Comparison of ENCODE assay signal across 28 mouse cellular contexts in the genomic region with DNA sequence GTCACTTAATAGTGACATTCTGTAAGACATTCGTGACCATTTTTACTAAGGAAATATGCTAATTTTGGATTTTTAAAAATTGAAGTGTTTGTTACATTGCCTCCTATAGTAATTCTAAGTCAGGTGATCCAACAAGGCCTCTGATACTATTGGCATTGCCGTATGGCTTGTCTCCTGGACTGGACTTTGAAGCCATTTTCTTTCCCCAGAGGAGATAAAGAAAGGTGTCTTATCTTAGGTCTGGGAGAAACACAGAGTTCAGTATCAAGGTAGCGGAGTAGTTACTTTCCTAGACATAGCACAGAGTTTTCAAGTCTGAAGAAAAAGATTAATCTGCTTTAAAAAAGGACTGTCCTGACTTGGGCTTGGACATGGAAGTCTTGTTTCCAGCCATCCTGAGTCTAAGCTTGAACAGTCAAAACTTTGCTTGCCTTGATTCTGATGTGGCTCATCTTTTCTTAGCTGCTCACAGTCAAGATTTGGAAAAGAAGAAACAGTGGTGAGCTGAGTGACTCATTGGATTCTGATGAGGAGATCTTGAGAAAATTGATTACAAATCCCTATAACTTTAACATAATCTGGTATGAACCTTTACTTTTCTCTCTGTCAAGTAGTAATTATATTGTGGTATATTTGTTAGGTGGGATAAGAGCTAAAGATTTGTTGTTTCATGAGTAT. TPM values are rescaled to one million over a fixed set of nuclear protein-coding genes. Genes with fewer than 3 reads are reported as not detected.
"Had no signal": no experiment of that assay in that cellular context is flagged by ENCODE, and none has a peak within 500 bp of the region (broad histone marks: within the 10 kb centered on the region; RNA-seq: fewer than 3 reads in every experiment).

No protein-coding gene starts in this region.

- H3K27ac ChIP-seq: gastrocnemius, adult 2 months; heart, embryonic 10.5 days; hindbrain, embryonic 10.5 days; hindbrain, embryonic 12.5 days; hindbrain, embryonic 14.5 days; layer of hippocampus, adult 2 months; left cerebral cortex, adult 2 months; limb, embryonic 10.5 days; limb, embryonic 12.5 days; liver, embryonic 13.5 days; liver, embryonic 15.5 days had no signal

- DNase-seq: gastrocnemius, adult 2 months; gastrocnemius, postnatal 10 days; gastrocnemius, postnatal 25 days; heart, adult 18-20 months; heart, postnatal 10 days; heart, postnatal 4 days; kidney, adult 18-20 months; kidney, adult 8-10 months; kidney, postnatal 10 days; kidney, postnatal 25 days; kidney, postnatal 4 days; liver; liver, embryonic 13.5 days; liver, postnatal 0 days had no signal

- H3K9me3 ChIP-seq: heart, embryonic 10.5 days; heart, embryonic 12.5 days; hindbrain, embryonic 10.5 days; hindbrain, embryonic 12.5 days; limb, embryonic 10.5 days; limb, embryonic 12.5 days; liver, embryonic 13.5 days; liver, embryonic 15.5 days had no signal

- H3K9ac ChIP-seq: heart, embryonic 12.5 days; hindbrain, embryonic 12.5 days; hindbrain, embryonic 14.5 days; limb, embryonic 12.5 days; liver, embryonic 13.5 days; liver, embryonic 15.5 days; liver, postnatal 0 days had no signal

- ATAC-seq: hindbrain, embryonic 16.5 days; inflammation-experienced regulatory T-cells, adult 6 months; liver, postnatal 0 days had no signal

- H3K4me3 ChIP-seq: gastrocnemius, adult 2 months; heart, embryonic 10.5 days; heart, embryonic 12.5 days; hindbrain, embryonic 10.5 days; hindbrain, embryonic 12.5 days; layer of hippocampus, adult 2 months; left cerebral cortex, adult 2 months; limb, embryonic 10.5 days; limb, embryonic 12.5 days; liver, embryonic 13.5 days; liver, embryonic 15.5 days had no signal

- H3K27me3 ChIP-seq: heart, embryonic 12.5 days; hindbrain, embryonic 12.5 days; limb, embryonic 12.5 days; liver, embryonic 13.5 days; liver, embryonic 15.5 days had no signal

- H3K4me2 ChIP-seq: heart, embryonic 12.5 days; hindbrain, embryonic 12.5 days; hindbrain, embryonic 14.5 days; limb, embryonic 12.5 days; liver, embryonic 13.5 days; liver, embryonic 15.5 days had no signal

- H3K36me3 ChIP-seq: heart, embryonic 10.5 days; heart, embryonic 12.5 days; hindbrain, embryonic 10.5 days; hindbrain, embryonic 12.5 days; limb, embryonic 10.5 days; limb, embryonic 12.5 days; liver, embryonic 13.5 days; liver, embryonic 15.5 days had no signal

- H3K4me1 ChIP-seq: heart, embryonic 10.5 days; heart, embryonic 12.5 days; hindbrain, embryonic 10.5 days; hindbrain, embryonic 12.5 days; limb, embryonic 10.5 days; limb, embryonic 12.5 days; liver, embryonic 13.5 days; liver, embryonic 15.5 days had no signal

RNA-seq across cellular contexts. Expression of gene Cps1, which starts 11.1 kb away (rescaled TPM):
- total RNA-seq: gastrocnemius, adult 2 months; gastrocnemius, postnatal 25 days; granulocyte monocyte progenitor cell, adult 5-6 weeks; heart, postnatal 25 days had no signal
- polyA plus RNA-seq: hindbrain, embryonic 10.5 days; inflammation-experienced regulatory T-cells, adult 6 months had no signal
